Mouse (Mus musculus): ENCODE data around the gene Mdh2. TPM values are rescaled to one million over a fixed set of nuclear protein-coding genes. Genes with fewer than 3 reads are reported as not detected.

Mdh2 gene
- 616 and 619 TPM in 2 replicates for polyA plus RNA-seq (2015; fragmentation: Nextera tagmentation; extraction: Ambion mirVana)

- peak; percentile 99 for ATAC-seq (ENCODE audit: low FRiP score, low read depth)
- Histone ChIP-seq H3K4me1 (replicated peaks) (peaks cover 25% of the 10 kb centered on the region), H3K27ac (replicated peaks) (peak within 1 kb of the TSS; percentile 94), H3K9ac (peak within 1 kb of the TSS; percentile 98), H3K36me3 (peaks cover 15% of the 10 kb centered on the region), H3K9me3 (no peaks in the 10 kb centered on the region), H3K4me2 (peak within 1 kb of the TSS; percentile 83), H3K4me3 (peak within 1 kb of the TSS; percentile 88), H3K27me3 (no peaks in the 10 kb centered on the region)
- 1% methylated on average over 70 of the region's 70 CpGs for WGBS
Observed at GRCm38 (mm10) chr5:135778471-135779445, at the start of gene Mdh2. Mdh2 (plus strand) TSS chr5:135778480.

GRCm38 (mm10) chr5:135729351-135729750, 48.9 kb upstream of the Mdh2 start:
- H3K9me3 ChIP-seq, result no peaks in the 10 kb centered on the region
- H3K27me3 ChIP-seq, result no peaks in the 10 kb centered on the region
- 88% methylated on average over 13 of the region's 13 CpGs for WGBS
- no peak overlapping the region for H3K27ac ChIP-seq (replicated peaks)
- H3K4me3 ChIP-seq, result no peak overlapping the region
- H3K4me2 ChIP-seq, result no peak overlapping the region
- H3K4me1 ChIP-seq (replicated peaks), result peaks cover 27% of the 10 kb centered on the region
- ATAC-seq (ENCODE audit: low FRiP score, low read depth), result no peak
- peaks cover 52% of the 10 kb centered on the region for H3K36me3 ChIP-seq
- H3K9ac ChIP-seq, result no peak overlapping the region

- WGBS, result 95% methylated on average over 10 of the region's 10 CpGs
- H3K9ac ChIP-seq, result no peak overlapping the region
- H3K27ac ChIP-seq (replicated peaks), result no peak overlapping the region
- ATAC-seq (ENCODE audit: low FRiP score, low read depth), result no peak
- H3K4me1 ChIP-seq (replicated peaks), result peaks cover 18% of the 10 kb centered on the region
- H3K9me3 ChIP-seq, result no peaks in the 10 kb centered on the region
- no peak overlapping the region for H3K4me3 ChIP-seq
- H3K36me3 ChIP-seq, result peaks cover 61% of the 10 kb centered on the region
- H3K4me2 ChIP-seq, result no peak overlapping the region
- H3K27me3 ChIP-seq, result no peaks in the 10 kb centered on the region
Observed at GRCm38 (mm10) chr5:135730278-135730677, 48.0 kb upstream of the Mdh2 start.

GRCm38 (mm10) chr5:135730916-135731315, 47.4 kb upstream of the Mdh2 start:
- Histone ChIP-seq H3K27me3 (no peaks in the 10 kb centered on the region), H3K9ac (no peak overlapping the region), H3K4me1 (replicated peaks) (peaks cover 12% of the 10 kb centered on the region), H3K36me3 (peaks cover 68% of the 10 kb centered on the region), H3K27ac (replicated peaks) (no peak overlapping the region), H3K4me3 (no peak overlapping the region), H3K9me3 (no peaks in the 10 kb centered on the region), H3K4me2 (no peak overlapping the region)
- no peak for ATAC-seq (ENCODE audit: low FRiP score, low read depth)
- WGBS, result 92% methylated on average over 10 of the region's 10 CpGs

GRCm38 (mm10) chr5:135731322-135731721, 47.0 kb upstream of the Mdh2 start:
- H3K4me1 ChIP-seq (replicated peaks), result peaks cover 8% of the 10 kb centered on the region
- no peak overlapping the region for H3K4me2 ChIP-seq
- no peak for ATAC-seq (ENCODE audit: low FRiP score, low read depth)
- no peaks in the 10 kb centered on the region for H3K27me3 ChIP-seq
- 94% methylated on average over 16 of the region's 16 CpGs for WGBS
- no peak overlapping the region for H3K9ac ChIP-seq
- H3K4me3 ChIP-seq, result no peak overlapping the region
- H3K36me3 ChIP-seq, result peaks cover 71% of the 10 kb centered on the region
- no peak overlapping the region for H3K27ac ChIP-seq (replicated peaks)
- no peaks in the 10 kb centered on the region for H3K9me3 ChIP-seq

GRCm38 (mm10) chr5:135733071-135733470, 45.2 kb upstream of the Mdh2 start:
- no peaks in the 10 kb centered on the region for H3K27me3 ChIP-seq
- H3K36me3 ChIP-seq, result peaks cover 77% of the 10 kb centered on the region
- no peak overlapping the region for H3K4me2 ChIP-seq
- H3K9ac ChIP-seq, result no peak overlapping the region
- H3K4me3 ChIP-seq, result no peak overlapping the region
- no peaks in the 10 kb centered on the region for H3K4me1 ChIP-seq (replicated peaks)
- WGBS, result 87% methylated on average over 4 of the region's 4 CpGs
- H3K27ac ChIP-seq (replicated peaks), result no peak overlapping the region
- no peaks in the 10 kb centered on the region for H3K9me3 ChIP-seq
- ATAC-seq (ENCODE audit: low FRiP score, low read depth), result no peak

- no peaks in the 10 kb centered on the region for H3K27me3 ChIP-seq
- H3K4me1 ChIP-seq (replicated peaks), result no peaks in the 10 kb centered on the region
- H3K4me3 ChIP-seq, result no peak overlapping the region
- H3K4me2 ChIP-seq, result no peak overlapping the region
- 96% methylated on average over 42 of the region's 42 CpGs for WGBS
- H3K9ac ChIP-seq, result no peak overlapping the region
- H3K9me3 ChIP-seq, result no peaks in the 10 kb centered on the region
- H3K27ac ChIP-seq (replicated peaks), result no peak overlapping the region
- ATAC-seq (ENCODE audit: low FRiP score, low read depth), result no peak
- H3K36me3 ChIP-seq, result peaks cover 77% of the 10 kb centered on the region
Observed at GRCm38 (mm10) chr5:135734057-135734680, 44.1 kb upstream of the Mdh2 start.

- no peaks in the 10 kb centered on the region for H3K27me3 ChIP-seq
- no peak for ATAC-seq (ENCODE audit: low FRiP score, low read depth)
- no peaks in the 10 kb centered on the region for H3K4me1 ChIP-seq (replicated peaks)
- H3K9me3 ChIP-seq, result no peaks in the 10 kb centered on the region
- H3K36me3 ChIP-seq, result peaks cover 66% of the 10 kb centered on the region
- H3K4me3 ChIP-seq, result no peak overlapping the region
- no peak overlapping the region for H3K4me2 ChIP-seq
- no peak overlapping the region for H3K27ac ChIP-seq (replicated peaks)
- no peak overlapping the region for H3K9ac ChIP-seq
- 94% methylated on average over 13 of the region's 13 CpGs for WGBS
Observed at GRCm38 (mm10) chr5:135735741-135736140, 42.5 kb upstream of the Mdh2 start.

- no peak overlapping the region for H3K4me3 ChIP-seq
- H3K9me3 ChIP-seq, result no peaks in the 10 kb centered on the region
- H3K4me1 ChIP-seq (replicated peaks), result no peaks in the 10 kb centered on the region
- H3K27ac ChIP-seq (replicated peaks), result no peak overlapping the region
- 92% methylated on average over 16 of the region's 16 CpGs for WGBS
- no peak for ATAC-seq (ENCODE audit: low FRiP score, low read depth)
- no peak overlapping the region for H3K4me2 ChIP-seq
- peaks cover 64% of the 10 kb centered on the region for H3K36me3 ChIP-seq
- H3K27me3 ChIP-seq, result no peaks in the 10 kb centered on the region
- H3K9ac ChIP-seq, result no peak overlapping the region
Observed at GRCm38 (mm10) chr5:135736544-135736943, 41.7 kb upstream of the Mdh2 start.

- Histone ChIP-seq H3K9ac (no peak overlapping the region), H3K36me3 (peaks cover 58% of the 10 kb centered on the region), H3K4me3 (no peak overlapping the region), H3K9me3 (no peaks in the 10 kb centered on the region), H3K4me2 (no peak overlapping the region), H3K4me1 (replicated peaks) (0 out of 2 replicates have a peak, but pooled peaks cover under 1% of the 10 kb centered on the region), H3K27me3 (no peaks in the 10 kb centered on the region), H3K27ac (replicated peaks) (no peak overlapping the region)
- ATAC-seq (ENCODE audit: low FRiP score, low read depth), result no peak
- WGBS, result 84% methylated on average over 7 of the region's 7 CpGs
Observed at GRCm38 (mm10) chr5:135737154-135737553, 41.1 kb upstream of the Mdh2 start.

- Histone ChIP-seq H3K27me3 (no peaks in the 10 kb centered on the region), H3K9ac (no peak overlapping the region), H3K4me2 (no peak overlapping the region), H3K36me3 (peaks cover 47% of the 10 kb centered on the region), H3K4me3 (no peak overlapping the region), H3K27ac (replicated peaks) (no peak overlapping the region), H3K4me1 (replicated peaks) (peaks cover 11% of the 10 kb centered on the region), H3K9me3 (no peaks in the 10 kb centered on the region)
- ATAC-seq (ENCODE audit: low FRiP score, low read depth), result no peak
- 23% methylated on average over 6 of the region's 6 CpGs for WGBS
Observed at GRCm38 (mm10) chr5:135738266-135738665, 40.0 kb upstream of the Mdh2 start.

- peaks cover 18% of the 10 kb centered on the region for H3K4me1 ChIP-seq (replicated peaks)
- H3K27me3 ChIP-seq, result no peaks in the 10 kb centered on the region
- WGBS, result 71% methylated on average over 10 of the region's 10 CpGs
- H3K36me3 ChIP-seq, result peaks cover 11% of the 10 kb centered on the region
- no peak overlapping the region for H3K4me2 ChIP-seq
- H3K4me3 ChIP-seq, result no peak overlapping the region
- no peak overlapping the region for H3K9ac ChIP-seq
- H3K9me3 ChIP-seq, result no peaks in the 10 kb centered on the region
- no peak overlapping the region for H3K27ac ChIP-seq (replicated peaks)
- no peak for ATAC-seq (ENCODE audit: low FRiP score, low read depth)
Observed at GRCm38 (mm10) chr5:135742156-135742555, 36.1 kb upstream of the Mdh2 start.

Measured in hindbrain, embryonic 15.5 days (tissue).